Mouse (Mus musculus) midbrain, embryonic 13.5 days (tissue): ENCODE data around the gene Rilp. TPM values are rescaled to one million over a fixed set of nuclear protein-coding genes. Genes with fewer than 3 reads are reported as not detected.

ENCODE experiments used
- ATAC-seq: fragments of 200-750 bp; cut with Nextera tagmentation; 2 replicates; pipeline ENCODE4 v1.8.0; 2017; ENCODE audit warnings: mild to moderate bottlenecking, moderate TSS enrichment, moderate library complexity
- H3K27ac ChIP-seq: fragments of 300-500 bp; sonication (generic); 2 replicates; pipeline ENCODE4 v1.5.1; 2015; ENCODE audit warnings: inconsistent platforms, mild to moderate bottlenecking, moderate library complexity
- H3K27me3 ChIP-seq: fragments of 300-500 bp; sonication (generic); 2 replicates; pipeline ENCODE4 v1.6.1; 2015; ENCODE audit warnings: mild to moderate bottlenecking, inconsistent platforms
- H3K36me3 ChIP-seq: fragments of 300-500 bp; sonication (generic); 2 replicates; pipeline ENCODE4 v1.6.1; 2015; ENCODE audit warnings: mild to moderate bottlenecking, inconsistent platforms
- H3K4me1 ChIP-seq: fragments of 300-500 bp; sonication (generic); replicated peaks from 2 replicates; pipeline ENCODE4 v1.6.1; 2015; ENCODE audit warnings: inconsistent platforms
- H3K4me2 ChIP-seq: fragments of 300-500 bp; sonication (generic); replicated peaks from 2 replicates; pipeline ENCODE4 v1.6.1; 2015; ENCODE audit warnings: moderate library complexity, mild to moderate bottlenecking, inconsistent platforms
- H3K4me3 ChIP-seq: fragments of 300-500 bp; sonication (generic); replicated peaks from 2 replicates; pipeline ENCODE4 v1.5.1; 2015; ENCODE audit warnings: mild to moderate bottlenecking, inconsistent platforms
- H3K9ac ChIP-seq: fragments of 300-500 bp; sonication (generic); replicated peaks from 2 replicates; pipeline ENCODE4 v1.6.1; 2015; ENCODE audit warnings: mild to moderate bottlenecking, inconsistent platforms
- H3K9me3 ChIP-seq: fragments of 300-500 bp; sonication (generic); 2 replicates; pipeline ENCODE4 v1.6.1; 2016; ENCODE audit warnings: mild to moderate bottlenecking, inconsistent platforms
- WGBS: fragments of 180-500 bp; shearing (Covaris S2); methylation state at CpG from one replicate; pipeline ENCODE4 v1.1.7; 2015; 5-methylcytosine and 5-hydroxymethylcytosine counted together
- polyA plus RNA-seq: library from polyadenylated mRNA; unstranded; fragments of >200 nt; fragmentation: Nextera tagmentation; extraction: Ambion mirVana; gene quantifications from 2 replicates; pipeline ENCODE4 v1.2.1, GENCODE M21; 2015

The Rilp gene
- polyA plus RNA-seq, 1 experiment from 2014 or later = 1.2 TPM

DNA sequence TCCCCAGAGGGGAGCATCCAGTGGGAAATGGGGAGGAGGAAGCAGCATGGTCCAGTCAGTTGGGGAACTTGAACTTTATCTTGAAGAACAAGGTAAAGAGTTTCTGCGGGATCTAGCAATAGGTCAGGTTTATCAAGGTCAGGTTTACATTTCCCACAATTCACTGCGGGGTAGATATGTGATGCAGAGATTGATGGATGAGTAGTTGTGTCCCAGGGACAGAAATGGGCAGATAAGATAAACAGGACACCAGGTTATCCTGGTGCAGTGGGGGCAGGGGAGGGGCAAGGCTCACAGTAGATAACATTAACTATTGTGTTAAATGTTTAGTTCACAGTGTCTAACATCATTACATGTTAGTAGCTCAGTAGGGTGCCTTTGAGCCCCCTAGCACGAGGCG lies 19.9 kb downstream of the Rilp start:
- Histone ChIP-seq H3K4me2 (no peak overlapping the region), H3K9ac (no peak overlapping the region), H3K36me3 (no peaks in the 10 kb centered on the region), H3K4me3 (no peak overlapping the region), H3K27ac (no peak overlapping the region), H3K27me3 (no peaks in the 10 kb centered on the region), H3K4me1 (peaks cover 26% of the 10 kb centered on the region), H3K9me3 (no peaks in the 10 kb centered on the region)
- ATAC-seq = no peak
- 48% methylated on average over 4 of the region's 4 CpGs for WGBS

DNA sequence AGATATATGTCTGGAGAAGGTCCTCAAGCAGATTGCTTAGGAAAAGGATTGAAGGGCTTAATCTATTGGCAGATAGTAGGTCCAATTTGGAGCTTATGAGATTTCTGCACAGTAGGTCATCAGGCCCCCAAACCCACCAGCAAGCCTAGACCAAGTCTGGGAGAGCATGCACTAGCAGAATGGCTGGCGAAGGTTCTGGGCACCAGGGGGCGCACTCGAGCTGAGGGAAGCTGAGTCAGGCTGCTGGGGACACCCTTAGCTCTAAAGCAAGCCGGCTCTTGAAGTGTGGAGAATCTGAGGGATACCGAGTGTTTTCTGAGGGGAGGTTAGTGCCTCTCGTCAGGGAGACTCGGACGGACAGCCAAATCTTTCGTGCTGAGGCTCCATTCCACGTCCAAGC lies 20.4 kb downstream of the Rilp start:
- under 1% methylated on average over 10 of the region's 10 CpGs for WGBS
- Histone ChIP-seq H3K9ac (peak overlapping the region; percentile 95), H3K4me2 (peak overlapping the region; percentile 96), H3K4me3 (peak overlapping the region; percentile 74), H3K9me3 (no peaks in the 10 kb centered on the region), H3K27ac (peak overlapping the region; percentile 98), H3K27me3 (no peaks in the 10 kb centered on the region), H3K4me1 (peaks cover 31% of the 10 kb centered on the region), H3K36me3 (no peaks in the 10 kb centered on the region)
- peak; percentile 35; the same call in 1 of the 2 replicates for ATAC-seq

DNA sequence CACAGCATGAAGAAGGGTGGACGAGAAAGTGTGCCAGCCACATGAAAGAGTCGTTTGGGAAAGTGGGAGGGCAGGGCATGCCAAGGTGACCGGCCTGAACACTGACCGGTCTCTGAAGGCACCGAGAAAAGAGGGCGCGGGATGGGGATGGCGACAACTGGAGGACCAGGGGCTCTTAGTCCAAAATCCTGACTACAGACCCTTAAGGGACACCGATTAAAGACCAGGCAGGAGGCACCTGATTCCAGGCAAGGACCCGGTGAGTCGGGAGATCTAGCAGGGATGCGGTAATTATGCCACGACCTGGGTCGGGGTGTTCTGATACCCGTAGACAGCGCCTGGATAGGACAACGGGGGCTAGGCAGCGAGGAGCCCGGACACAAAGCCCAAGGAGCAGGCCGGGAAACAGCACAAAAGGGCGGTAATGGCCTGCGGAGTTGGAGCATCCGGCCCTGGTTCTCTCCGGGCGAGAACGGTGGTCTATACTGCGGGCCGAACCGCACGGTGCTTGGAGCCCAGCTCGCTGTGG lies 21.0 kb downstream of the Rilp start:
- Histone ChIP-seq H3K27me3 (no peaks in the 10 kb centered on the region), H3K4me1 (peaks cover 36% of the 10 kb centered on the region), H3K9ac (peak overlapping the region; percentile 95), H3K9me3 (no peaks in the 10 kb centered on the region), H3K36me3 (no peaks in the 10 kb centered on the region), H3K4me3 (peak overlapping the region; percentile 74), H3K4me2 (peak overlapping the region; percentile 96), H3K27ac (peak overlapping the region; percentile 98)
- peak; percentile 37; the same call in 1 of the 2 replicates for ATAC-seq
- under 1% methylated on average over 31 of the region's 31 CpGs for WGBS

DNA sequence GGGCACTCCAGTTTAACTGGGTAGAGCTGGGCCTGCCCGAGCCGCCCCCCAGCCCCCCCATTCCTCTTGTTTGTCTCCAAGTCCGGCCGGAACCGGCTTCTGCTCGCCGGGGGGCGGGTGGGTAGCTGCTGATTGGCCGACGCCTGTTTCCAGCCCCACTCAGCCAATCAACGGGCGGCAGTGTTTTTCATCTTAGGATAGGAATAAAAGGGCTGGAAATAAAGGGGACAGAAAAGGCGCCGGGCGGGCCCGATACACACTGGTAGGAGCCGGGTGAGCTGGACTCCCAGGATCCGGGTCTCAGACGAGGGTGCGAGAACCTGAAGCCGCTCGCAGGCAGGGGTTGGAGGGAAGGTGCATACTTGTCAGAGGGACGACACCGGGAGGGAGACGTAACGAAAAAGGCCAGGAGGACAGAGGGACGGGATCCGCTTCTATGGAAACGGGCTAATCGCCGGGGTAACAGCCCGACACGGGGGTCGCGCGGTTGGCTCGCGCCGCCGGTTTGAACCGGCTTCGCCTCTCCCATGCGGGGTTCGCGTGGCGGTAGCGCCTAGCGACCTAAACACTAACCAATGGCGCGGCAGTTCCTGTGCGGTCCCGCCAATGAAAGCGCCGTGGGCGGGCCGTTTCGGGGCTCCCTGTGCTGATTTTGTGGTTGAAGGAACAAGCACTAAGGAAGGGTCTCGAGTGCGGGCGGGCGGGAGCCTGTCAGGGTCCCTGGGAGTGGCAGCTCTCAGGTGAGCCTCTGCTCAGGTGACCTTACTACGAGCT lies 21.8 kb downstream of the Rilp start, which contains the start of gene Slc43a2:
Slc43a2 (plus strand) TSS at position 226 of the 774 bp plus-strand sequence.
- Histone ChIP-seq H3K27ac (peak within 1 kb of the TSS; percentile 98), H3K9me3 (no peaks in the 10 kb centered on the region), H3K4me2 (peak within 1 kb of the TSS; percentile 96), H3K27me3 (no peaks in the 10 kb centered on the region), H3K9ac (peak within 1 kb of the TSS; percentile 95), H3K36me3 (no peaks in the 10 kb centered on the region), H3K4me1 (peaks cover 36% of the 10 kb centered on the region), H3K4me3 (peak within 1 kb of the TSS; percentile 74)
- WGBS = under 1% methylated on average over 61 of the region's 62 CpGs
- peak; percentile 95 for ATAC-seq

DNA sequence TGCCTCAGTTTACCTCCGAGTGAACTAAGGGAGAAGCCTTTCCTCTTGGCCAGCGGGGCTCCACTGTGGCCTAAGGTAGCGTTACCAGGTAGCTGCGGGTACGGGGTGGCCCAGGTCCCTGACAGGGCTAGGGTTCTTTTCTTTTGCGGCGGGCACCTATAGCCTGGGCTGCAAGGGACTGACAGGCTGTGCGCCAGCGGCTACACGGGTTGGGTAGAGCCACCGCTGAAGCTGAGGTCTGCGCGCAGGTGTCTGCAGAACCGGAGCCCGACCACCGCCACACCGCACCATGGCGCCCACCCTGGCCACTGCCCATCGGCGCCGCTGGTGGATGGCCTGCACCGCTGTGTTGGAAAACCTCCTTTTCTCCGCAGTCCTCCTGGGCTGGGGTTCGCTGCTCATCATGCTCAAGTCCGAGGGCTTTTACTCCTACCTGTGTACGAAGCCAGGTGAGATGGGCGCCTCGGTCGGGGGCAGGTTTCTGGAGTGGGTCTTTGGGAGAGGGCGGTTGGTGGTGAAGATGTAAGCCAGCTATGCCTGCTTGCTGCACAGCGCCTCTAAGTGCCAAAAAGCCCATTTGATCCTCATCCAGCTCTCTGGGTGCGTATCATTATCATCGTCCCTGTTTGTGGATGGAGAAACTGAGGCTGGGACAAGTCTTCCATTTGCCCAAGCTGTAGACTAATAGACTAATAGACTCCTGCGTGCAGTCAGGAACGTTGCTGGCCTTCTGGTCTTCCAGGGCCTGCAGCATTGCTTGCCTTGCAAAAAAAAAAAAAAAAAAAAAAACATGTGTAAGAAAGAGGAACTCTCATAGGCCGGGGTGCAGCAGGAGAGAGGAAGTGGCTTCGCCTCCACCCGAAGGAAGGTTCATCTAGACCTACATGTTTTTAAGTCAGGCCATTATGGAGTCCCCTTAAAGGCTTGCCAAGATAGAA lies 22.7 kb downstream of the Rilp start:
- Histone ChIP-seq H3K27ac (peak overlapping the region; percentile 98), H3K27me3 (no peaks in the 10 kb centered on the region), H3K4me1 (peaks cover 39% of the 10 kb centered on the region), H3K4me2 (peak overlapping the region; percentile 96), H3K9ac (peak overlapping the region; percentile 88), H3K4me3 (peak overlapping the region; percentile 74), H3K9me3 (no peaks in the 10 kb centered on the region), H3K36me3 (no peaks in the 10 kb centered on the region)
- peak; percentile 41 for ATAC-seq
- WGBS = 14% methylated on average over 38 of the region's 38 CpGs

DNA sequence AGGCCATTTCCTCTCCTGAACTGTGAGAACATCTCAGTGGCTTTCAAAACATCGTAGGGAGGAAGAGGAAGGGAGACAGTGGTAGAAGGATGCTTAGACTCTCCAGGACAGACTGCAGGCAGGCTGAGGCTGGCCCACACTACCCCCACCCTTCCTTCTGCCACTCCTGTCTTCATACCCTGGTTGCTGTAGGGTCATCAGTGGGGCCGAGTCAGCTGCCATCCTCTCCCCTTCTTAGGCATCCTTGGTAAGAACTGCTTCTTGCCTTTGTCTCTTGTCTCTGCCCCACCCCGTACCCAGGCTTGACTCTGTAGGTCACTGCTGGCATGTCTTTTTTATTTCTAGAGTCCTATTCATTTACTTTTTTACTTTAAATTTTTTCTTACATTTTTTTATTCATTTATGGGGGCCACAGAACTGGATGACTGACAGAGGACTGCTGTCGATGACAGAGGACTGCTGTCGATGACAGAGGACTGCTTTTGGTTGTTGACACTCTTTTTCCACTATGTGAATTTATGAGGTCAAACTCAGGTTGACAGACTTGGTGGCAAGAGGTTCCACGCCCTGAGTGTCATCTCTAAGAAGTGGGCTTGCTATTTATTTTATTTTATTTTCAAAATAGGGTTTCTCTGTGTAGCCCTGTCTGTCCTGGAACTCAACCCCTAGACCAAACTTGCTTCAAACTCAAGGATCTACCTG lies 23.6 kb downstream of the Rilp start:
- H3K4me1 ChIP-seq = peaks cover 48% of the 10 kb centered on the region
- H3K9ac ChIP-seq = peak overlapping the region; percentile 88
- no peak for ATAC-seq
- no peaks in the 10 kb centered on the region for H3K9me3 ChIP-seq
- no peak overlapping the region for H3K27ac ChIP-seq
- no peaks in the 10 kb centered on the region for H3K36me3 ChIP-seq
- H3K4me3 ChIP-seq = peak overlapping the region; percentile 74
- peak overlapping the region; percentile 96 for H3K4me2 ChIP-seq
- no peaks in the 10 kb centered on the region for H3K27me3 ChIP-seq
- WGBS = 81% methylated on average over 6 of the region's 6 CpGs

DNA sequence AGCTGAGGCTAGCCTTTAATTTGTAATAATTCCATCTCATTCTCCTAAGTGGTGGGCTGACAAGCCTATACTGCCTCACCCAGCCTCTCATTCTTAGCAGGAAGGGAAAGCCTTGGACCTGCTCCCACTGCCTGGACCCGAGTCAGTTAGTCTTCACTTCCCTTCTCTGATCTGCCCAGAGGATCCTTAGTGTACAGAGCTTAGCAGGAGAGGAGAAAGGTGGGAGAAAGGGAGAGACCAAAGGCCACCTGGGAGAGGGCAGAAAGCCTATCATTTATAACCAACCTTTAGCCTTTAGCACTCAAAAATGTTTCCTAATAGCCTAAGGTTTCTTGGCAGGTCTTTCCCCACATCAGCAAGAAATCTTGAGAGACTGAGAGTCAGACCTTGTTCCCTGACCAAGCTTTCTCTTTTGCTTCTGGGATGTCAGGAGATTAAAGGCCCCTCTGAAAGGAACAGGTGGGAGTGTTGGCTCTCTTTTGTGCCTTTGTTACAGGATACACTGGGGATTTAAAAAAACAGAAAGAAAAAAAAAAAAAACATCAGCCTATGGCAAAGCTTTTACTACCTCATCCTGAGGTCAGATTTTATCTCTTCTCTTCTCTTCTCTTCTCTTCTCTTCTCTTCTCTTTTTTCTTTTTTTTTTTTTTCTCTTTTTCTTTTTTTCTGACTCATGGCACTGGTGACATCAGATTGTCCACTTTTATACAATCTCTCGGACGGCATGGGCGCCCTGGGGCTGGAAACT lies 24.6 kb downstream of the Rilp start:
- no peaks in the 10 kb centered on the region for H3K27me3 ChIP-seq
- H3K36me3 ChIP-seq = no peaks in the 10 kb centered on the region
- H3K27ac ChIP-seq = no peak overlapping the region
- H3K4me3 ChIP-seq = peak overlapping the region; percentile 74; the same call in 1 of the 2 replicates
- H3K4me1 ChIP-seq = peaks cover 49% of the 10 kb centered on the region
- no peaks in the 10 kb centered on the region for H3K9me3 ChIP-seq
- 48% methylated on average over 4 of the region's 4 CpGs for WGBS
- peak overlapping the region; percentile 96 for H3K4me2 ChIP-seq
- H3K9ac ChIP-seq = peak overlapping the region; percentile 29; the same call in 1 of the 2 replicates
- no peak for ATAC-seq

DNA sequence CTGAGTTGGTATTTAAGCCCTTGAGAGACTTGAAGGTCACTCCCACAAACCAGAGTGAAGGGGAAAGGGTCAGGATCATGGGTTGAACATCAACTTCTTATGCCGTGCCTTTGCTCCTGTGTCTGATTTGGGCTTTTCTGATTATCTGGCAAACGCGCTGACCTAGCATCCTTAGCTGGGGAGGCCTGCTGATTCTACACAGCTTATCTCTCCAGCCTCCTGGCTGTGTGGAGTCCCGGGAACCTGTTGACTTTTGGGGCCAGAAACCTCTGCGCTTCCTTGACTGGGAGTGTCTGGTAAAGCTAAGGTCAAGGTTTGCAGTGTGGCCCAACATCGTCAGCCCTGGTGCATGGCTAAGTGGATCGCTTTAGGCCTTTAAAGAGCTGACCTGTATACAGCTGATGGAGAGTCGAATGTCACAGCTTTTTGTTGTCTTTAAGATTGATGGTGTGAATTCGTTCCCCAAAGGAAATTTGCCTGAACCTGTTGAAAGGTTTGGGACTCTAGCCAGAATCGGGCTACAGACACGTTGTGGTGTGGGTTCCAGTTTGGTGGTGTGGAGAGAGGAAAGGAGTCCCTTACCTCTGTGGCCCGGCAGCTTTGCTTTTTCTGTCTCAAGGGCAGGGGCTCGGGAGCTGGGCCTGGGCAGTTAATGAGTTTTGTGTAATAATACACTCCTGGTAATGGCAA lies 25.4 kb downstream of the Rilp start:
- H3K27ac ChIP-seq = no peak overlapping the region
- 0 out of 2 replicates have a peak overlapping the region, but pooled peaks have one; percentile 5 for H3K4me3 ChIP-seq
- H3K9me3 ChIP-seq = no peaks in the 10 kb centered on the region
- no peak for ATAC-seq
- no peaks in the 10 kb centered on the region for H3K36me3 ChIP-seq
- peaks cover 49% of the 10 kb centered on the region for H3K4me1 ChIP-seq
- WGBS = 67% methylated on average over 13 of the region's 13 CpGs
- no peaks in the 10 kb centered on the region for H3K27me3 ChIP-seq
- H3K9ac ChIP-seq = peak overlapping the region; percentile 29; the same call in 1 of the 2 replicates
- peak overlapping the region; percentile 41 for H3K4me2 ChIP-seq

DNA sequence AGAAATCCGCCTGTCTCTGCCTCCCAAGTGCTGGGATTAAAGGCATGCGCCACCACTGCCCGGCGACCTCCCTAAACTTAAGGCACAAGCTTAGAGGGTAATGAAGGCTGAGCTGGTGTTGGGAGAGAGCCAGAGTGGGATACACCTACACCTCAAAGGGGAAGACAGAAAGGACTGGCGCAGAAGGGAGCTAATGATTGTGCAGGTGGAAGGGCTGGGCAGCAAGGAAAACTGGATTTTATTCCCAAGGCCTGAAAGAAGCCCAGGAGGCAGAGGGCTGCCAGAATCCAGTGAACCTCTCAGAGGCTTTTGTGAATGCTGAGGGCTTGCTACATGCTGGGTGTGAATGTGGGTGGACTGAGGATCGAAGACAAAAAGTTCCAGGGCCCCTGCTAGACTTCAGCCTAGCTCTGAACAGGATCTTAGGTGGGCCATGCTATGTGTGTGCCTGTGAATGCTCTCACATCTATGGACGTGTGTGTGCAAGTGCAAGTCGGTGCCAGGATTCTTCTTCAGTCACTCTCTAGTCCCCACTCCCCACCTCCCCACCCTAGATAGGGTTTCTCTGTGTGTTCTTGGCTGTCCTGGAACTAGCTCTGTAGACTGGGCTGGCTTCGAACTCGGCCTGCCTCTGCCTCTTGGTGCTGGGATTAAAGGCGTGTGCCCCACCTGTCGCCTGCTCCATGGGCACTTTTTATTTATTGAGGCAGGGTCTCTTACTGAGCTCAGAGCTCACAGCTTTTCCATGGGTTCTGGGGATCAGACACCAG lies 26.5 kb downstream of the Rilp start:
- no peak overlapping the region for H3K4me3 ChIP-seq
- no peak for ATAC-seq
- no peak overlapping the region for H3K27ac ChIP-seq
- H3K36me3 ChIP-seq = peaks cover 4% of the 10 kb centered on the region; the same call in 1 of the 2 replicates
- no peaks in the 10 kb centered on the region for H3K27me3 ChIP-seq
- H3K4me2 ChIP-seq = no peak overlapping the region
- H3K4me1 ChIP-seq = peaks cover 55% of the 10 kb centered on the region
- no peak overlapping the region for H3K9ac ChIP-seq
- no peaks in the 10 kb centered on the region for H3K9me3 ChIP-seq
- WGBS = 88% methylated on average over 12 of the region's 12 CpGs

DNA sequence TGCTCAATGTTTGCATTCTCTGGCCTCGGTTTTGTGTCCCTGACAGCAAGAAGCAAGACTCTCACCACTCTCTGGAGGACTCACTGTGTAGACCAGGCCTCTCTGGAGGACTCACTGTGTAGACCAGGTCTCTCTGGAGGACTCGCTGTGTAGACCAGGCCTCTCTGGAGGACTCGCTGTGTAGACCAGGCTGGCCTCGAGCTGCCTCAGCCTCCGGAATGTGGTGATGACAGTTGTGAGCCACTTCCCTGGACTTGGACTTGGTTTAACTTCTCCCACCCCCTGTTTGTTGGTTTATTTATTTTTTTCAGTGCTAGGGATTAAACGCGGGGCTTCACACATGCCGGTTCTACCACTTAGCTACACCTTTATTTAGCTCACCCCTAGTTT lies 27.1 kb downstream of the Rilp start:
- H3K4me3 ChIP-seq = no peak overlapping the region
- ATAC-seq = no peak
- no peaks in the 10 kb centered on the region for H3K9me3 ChIP-seq
- no peaks in the 10 kb centered on the region for H3K27me3 ChIP-seq
- peaks cover 4% of the 10 kb centered on the region; the same call in 1 of the 2 replicates for H3K36me3 ChIP-seq
- H3K4me1 ChIP-seq = peaks cover 55% of the 10 kb centered on the region
- 90% methylated on average over 8 of the region's 8 CpGs for WGBS
- H3K27ac ChIP-seq = no peak overlapping the region
- no peak overlapping the region for H3K9ac ChIP-seq
- H3K4me2 ChIP-seq = no peak overlapping the region
